Mouse (Mus musculus): ENCODE data around the gene Hscb.
A peak's percentile ranks its signal among the peaks of the same experiment; 100 is the strongest.

Hscb gene

GRCm38 (mm10) chr5:110827576-110827975 is 12.0 kb downstream of the Hscb start:
- no peak for DNase-seq

- DNase-seq, result no peak
Observed at GRCm38 (mm10) chr5:110826781-110827495, 12.6 kb downstream of the Hscb start.

DNA sequence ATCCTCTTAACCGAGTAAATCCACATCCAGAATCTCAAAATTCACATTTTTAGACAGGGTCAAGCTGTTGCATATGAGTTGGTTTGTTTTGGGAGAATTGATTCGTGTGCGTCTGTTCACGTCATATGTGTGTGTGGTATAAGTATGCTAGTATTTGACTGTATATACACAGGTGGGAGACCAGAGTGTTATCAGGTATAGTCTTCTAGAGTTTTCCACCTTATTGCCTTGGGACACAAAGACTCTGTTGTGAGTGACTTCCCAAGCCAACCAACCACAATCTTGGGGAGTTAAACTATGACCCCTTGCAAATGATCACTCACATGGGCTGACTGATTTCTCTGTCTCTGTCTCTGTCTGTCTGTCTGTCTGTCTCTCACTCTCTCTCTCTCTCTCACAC is 15.2 kb downstream of the Hscb start:
- DNase-seq, result no peak

- DNase-seq, result peak; percentile 100
Observed at GRCm38 (mm10) chr5:110809667-110810325, 29.8 kb downstream of the Hscb start, which contains the start of gene Ulk1. Ulk1 (minus strand) TSS chr5:110810097.

GRCm38 (mm10) chr5:110808821-110809666 is 30.5 kb downstream of the Hscb start:
- DNase-seq, result peak; percentile 21 to 30

DNA sequence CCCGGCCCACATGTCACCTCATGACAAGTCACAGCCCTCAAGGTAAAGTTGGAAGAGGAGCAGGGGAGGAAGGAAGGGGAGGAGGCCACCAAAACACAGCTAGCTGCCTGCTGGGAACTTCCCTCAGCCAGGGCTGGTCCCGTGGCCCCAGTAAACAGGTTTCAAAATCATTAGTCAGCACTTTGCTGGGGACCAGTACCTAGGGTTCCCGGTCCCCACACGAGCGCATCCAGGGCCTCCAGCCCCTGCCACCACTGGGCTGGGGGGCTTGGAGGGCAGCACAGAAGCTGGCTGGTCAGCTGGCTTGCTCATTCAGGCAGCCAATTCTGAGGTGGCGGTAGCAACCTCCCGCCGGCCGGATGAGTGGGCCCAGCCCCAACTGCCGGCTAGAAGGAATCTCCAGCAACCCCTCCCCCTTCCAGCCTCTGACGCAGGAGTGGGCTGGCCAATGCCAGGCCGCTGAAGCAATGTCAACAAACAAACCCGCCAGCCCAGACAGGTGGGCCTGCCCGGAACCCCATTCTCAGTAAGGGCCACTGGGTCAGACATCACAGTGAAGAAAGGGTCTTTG is 31.4 kb downstream of the Hscb start:
- DNase-seq, result peak; percentile 82 to 84

DNA sequence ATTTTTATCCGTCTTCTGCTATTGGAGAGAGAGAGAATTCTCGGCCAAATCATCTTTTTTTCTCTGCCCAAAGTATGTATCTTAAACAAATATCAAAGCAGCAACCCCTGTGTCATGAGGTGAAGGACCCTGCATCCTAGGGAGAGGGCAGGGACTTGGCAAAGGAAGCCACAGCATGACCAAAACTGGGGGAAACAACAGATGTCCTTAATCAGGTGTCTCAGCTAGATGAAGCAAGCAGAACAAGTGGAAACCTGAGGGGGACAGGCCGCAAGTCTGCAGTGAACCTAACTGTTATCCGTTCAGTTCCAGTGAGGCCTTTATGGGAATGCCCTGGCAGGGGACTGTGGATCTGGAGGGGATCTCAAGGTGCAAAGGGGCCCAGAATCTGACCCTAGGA is 32.1 kb downstream of the Hscb start:
- no peak for DNase-seq

- no peak for DNase-seq
Observed at GRCm38 (mm10) chr5:110806676-110807075, 32.9 kb downstream of the Hscb start.

GRCm38 (mm10) chr5:110806154-110806553 is 33.4 kb downstream of the Hscb start:
- DNase-seq, result no peak

DNA sequence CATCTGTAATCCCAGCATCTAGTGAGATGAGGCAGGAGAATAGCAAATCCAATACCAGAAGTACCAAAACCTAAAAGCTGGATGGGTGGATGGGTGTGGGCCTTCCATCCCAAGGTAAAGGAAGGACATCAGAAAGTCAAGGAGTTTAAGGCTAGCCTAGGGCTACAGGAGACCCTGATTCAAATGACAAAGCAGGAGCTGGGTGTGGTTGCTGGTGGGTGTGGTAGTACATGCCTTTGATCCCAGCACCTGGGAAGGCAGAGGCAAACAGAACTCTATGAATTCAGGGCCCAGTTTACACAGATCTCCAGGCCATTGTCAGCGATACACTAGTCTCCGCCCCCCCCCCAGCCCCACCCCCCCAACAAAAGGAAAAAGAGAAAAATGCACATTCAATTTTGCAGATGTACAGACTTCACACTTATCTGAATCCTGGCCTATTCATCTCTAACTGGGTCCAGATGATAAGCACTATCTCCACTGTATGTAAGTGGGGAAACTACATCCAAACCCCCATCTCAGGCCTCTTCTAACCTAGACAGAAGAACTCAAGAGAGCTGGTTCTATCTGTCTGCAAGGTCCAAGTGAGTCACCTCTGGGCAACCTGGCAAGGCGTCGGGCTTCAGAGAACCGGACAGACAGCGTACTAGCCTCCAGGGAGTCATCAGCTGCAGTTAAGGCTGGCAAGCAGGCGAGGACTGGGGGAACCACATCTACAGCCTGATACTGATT is 35.4 kb downstream of the Hscb start:
- no peak for DNase-seq

GRCm38 (mm10) chr5:110802809-110803208 is 36.8 kb downstream of the Hscb start:
- DNase-seq, result no peak

DNA sequence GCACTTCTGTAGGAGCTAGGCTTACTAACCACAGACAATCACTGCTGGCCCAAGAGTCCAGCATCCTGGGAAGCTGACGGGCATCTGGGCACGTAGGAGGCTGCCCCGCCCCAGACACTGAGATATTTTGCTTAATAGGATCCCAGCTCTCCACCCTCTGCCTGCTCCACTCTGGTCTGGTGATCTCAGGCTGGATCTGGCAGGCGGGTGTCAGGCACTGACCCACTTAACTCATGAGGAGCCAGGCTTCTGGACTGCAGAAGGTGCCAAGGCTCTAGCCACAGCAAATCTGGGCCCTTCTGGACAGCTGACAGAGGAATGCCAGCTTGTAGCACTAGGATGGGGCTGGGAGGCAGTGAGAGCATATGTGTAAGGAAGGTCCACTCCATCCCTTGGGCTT is 37.4 kb downstream of the Hscb start:
- no peak for DNase-seq

- no peak for DNase-seq
Observed at GRCm38 (mm10) chr5:110801036-110801624, 38.4 kb downstream of the Hscb start.

- no peak for DNase-seq
Observed at GRCm38 (mm10) chr5:110797696-110798095, 41.9 kb downstream of the Hscb start.

- no peak for DNase-seq
Observed at GRCm38 (mm10) chr5:110794363-110794762, 45.2 kb downstream of the Hscb start.

GRCm38 (mm10) chr5:110788684-110789083 is 50.9 kb downstream of the Hscb start:
- DNase-seq, result peak; percentile 68 to 69

GRCm38 (mm10) chr5:110786081-110786835 is 53.3 kb downstream of the Hscb start:
- peak; percentile 19 to 26 for DNase-seq

DNA sequence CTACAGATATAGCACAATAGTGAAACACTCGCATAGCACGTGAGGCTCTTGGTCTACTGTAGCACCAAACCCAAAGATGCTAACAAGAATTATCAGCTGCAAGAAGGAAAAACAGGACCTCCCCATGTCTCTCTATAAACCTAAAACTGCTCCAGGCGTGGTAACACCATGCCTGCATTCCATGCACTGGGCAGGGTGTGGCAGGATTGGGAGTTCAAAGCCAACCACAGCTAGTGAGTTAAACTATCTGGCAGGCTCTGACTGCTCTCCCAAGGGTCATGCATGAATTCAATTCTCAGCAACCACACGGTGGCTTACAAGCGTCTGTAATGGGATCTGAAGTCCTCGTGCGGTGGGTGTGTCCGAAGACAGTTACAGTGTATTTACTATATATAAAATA is 56.4 kb downstream of the Hscb start:
- no peak for DNase-seq

DNA sequence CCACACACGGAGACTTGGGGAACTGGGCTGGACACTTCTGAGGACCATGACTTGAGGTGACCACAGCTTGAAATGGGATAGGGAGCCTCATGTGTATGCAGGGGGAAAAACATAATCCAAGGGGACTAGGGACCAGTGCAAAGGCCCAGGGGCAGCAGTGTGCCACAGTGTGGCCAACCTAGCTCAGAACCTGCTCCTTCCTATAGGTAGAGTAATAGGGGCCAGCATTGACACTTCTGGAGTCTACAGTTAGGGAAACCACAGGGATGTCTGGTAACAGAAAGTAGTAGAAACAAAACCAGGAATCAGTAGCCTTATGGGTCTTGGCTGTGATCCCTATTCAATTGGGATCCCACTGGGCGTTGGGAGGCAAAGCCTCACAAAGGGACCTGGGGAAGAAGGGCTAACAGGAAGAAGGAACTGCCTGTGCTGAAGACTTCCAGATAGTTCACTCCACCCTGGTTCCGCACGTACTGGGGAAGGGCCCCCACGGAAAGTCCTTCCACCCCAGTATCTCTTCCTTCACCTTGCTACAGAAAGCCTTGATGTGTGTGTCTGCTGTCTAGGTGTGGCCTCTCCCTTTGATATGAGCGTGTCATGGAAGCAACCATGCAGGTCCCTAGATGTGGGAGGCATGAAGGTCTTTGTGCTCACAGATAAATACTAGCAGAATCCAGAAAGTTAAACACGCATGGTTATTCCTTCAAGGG is 57.9 kb downstream of the Hscb start:
- DNase-seq, result no peak

DNA sequence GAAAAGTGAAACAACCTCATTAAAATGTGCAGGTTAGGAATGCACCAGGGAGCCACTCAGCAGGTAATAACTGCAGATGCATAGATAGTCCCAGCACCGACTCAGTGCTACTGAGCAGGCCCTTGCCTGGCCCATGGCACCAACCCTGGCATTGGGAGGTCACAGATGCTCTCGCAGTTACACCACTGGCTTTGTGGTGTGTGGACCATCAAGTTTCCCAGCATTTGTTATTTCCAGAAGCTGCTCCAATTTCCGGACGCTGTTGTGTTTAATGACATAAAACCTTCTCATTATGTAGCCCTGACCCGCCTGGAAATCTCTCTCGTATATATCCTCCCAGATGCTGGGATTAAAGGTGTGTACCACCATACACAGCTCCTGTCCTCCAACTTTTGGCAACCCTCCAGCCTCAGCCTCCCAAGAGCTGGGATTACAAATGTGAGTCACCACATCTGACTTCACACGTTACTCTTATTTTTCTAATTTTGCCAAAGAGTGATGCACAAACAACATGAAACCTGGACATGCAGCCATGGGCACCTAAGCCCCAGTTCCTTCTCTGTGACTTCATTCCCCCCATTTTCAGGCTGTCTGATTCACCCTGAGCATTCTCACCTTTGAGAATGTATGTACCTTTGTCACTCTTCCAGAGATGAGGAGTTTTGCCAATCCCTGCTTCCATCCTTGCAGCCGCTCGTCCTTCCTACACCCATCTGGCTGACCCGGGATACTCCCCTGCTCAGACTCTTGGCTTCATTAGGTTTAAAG is 58.6 kb downstream of the Hscb start:
- DNase-seq, result no peak
